Mouse (Mus musculus) c-Kit-positive CD71-positive TER-119-negative erythroid progenitor cells, embryonic 14.5 days (primary cell): ENCODE measurements at regions not wholly inside any gene's neighbourhood (a gene's known extent, or its start where the extent isn't known, plus 50 kb on each side); places are given as distances from the start of the nearest gene placed in this dataset.

Source experiments
- DNase-seq: peaks from one replicate; pipeline ENCODE4 v3.0.0-alpha.2; 2013; ENCODE audit warnings: low read depth

GRCm38 (mm10) chr3:151182132-151182531 is 255.6 kb upstream of the Adgrl4 start:
- DNase-seq: no peak

- DNase-seq: no peak
Observed at GRCm38 (mm10) chr3:151192092-151192491, 245.6 kb upstream of the Adgrl4 start.

- no peak for DNase-seq
Observed at GRCm38 (mm10) chr3:151210978-151211377, 226.7 kb upstream of the Adgrl4 start.

GRCm38 (mm10) chr3:151216764-151217502 is 220.8 kb upstream of the Adgrl4 start:
- DNase-seq: no peak

- peak; percentile 1 for DNase-seq
Observed at GRCm38 (mm10) chr3:151222407-151222806, 215.3 kb upstream of the Adgrl4 start.

GRCm38 (mm10) chr3:151252458-151252857 is 185.2 kb upstream of the Adgrl4 start:
- no peak for DNase-seq

GRCm38 (mm10) chr3:151262821-151263220 is 174.9 kb upstream of the Adgrl4 start:
- no peak for DNase-seq

GRCm38 (mm10) chr3:151265658-151266057 is 172.0 kb upstream of the Adgrl4 start:
- DNase-seq: no peak

GRCm38 (mm10) chr3:151269514-151269913 is 168.2 kb upstream of the Adgrl4 start:
- DNase-seq: no peak

GRCm38 (mm10) chr3:151283829-151284228 is 153.9 kb upstream of the Adgrl4 start:
- DNase-seq: no peak

- no peak for DNase-seq
Observed at GRCm38 (mm10) chr3:151293981-151294605, 143.6 kb upstream of the Adgrl4 start.

GRCm38 (mm10) chr3:151294606-151295005 is 143.1 kb upstream of the Adgrl4 start:
- no peak for DNase-seq

- DNase-seq: no peak
Observed at GRCm38 (mm10) chr3:151295027-151295426, 142.7 kb upstream of the Adgrl4 start.

- DNase-seq: no peak
Observed at GRCm38 (mm10) chr3:151298325-151298724, 139.4 kb upstream of the Adgrl4 start.

- DNase-seq: no peak
Observed at GRCm38 (mm10) chr3:151305402-151305801, 132.3 kb upstream of the Adgrl4 start.

- DNase-seq: no peak
Observed at GRCm38 (mm10) chr3:151307975-151308374, 129.7 kb upstream of the Adgrl4 start.

GRCm38 (mm10) chr3:151323835-151324234 is 113.9 kb upstream of the Adgrl4 start:
- no peak for DNase-seq

- no peak for DNase-seq
Observed at GRCm38 (mm10) chr3:151329801-151330200, 107.9 kb upstream of the Adgrl4 start.

- no peak for DNase-seq
Observed at GRCm38 (mm10) chr3:151331906-151332305, 105.8 kb upstream of the Adgrl4 start.

GRCm38 (mm10) chr3:151332317-151332687 is 105.4 kb upstream of the Adgrl4 start:
- no peak for DNase-seq

- no peak for DNase-seq
Observed at GRCm38 (mm10) chr3:151332688-151333452, 104.8 kb upstream of the Adgrl4 start.

- no peak for DNase-seq
Observed at GRCm38 (mm10) chr3:151333867-151334341, 103.8 kb upstream of the Adgrl4 start.
